Mouse (Mus musculus) testis, adult 2 months (tissue): ENCODE data around the gene Akap1.

Source experiments
- CTCF ChIP-seq: fragments of 200-500 bp; IDR thresholded peaks from 2 replicates; pipeline ENCODE4 v1.5.1; 2012; ENCODE audit warnings: low read depth, mild to moderate bottlenecking, inconsistent platforms, low read length, moderate library complexity; ENCODE audit not compliant: control insufficient read depth, insufficient read depth, insufficient replicate concordance
- POLR2A ChIP-seq: fragments of 200-500 bp; IDR thresholded peaks from 2 replicates; pipeline ENCODE4 v1.6.1; 2012; ENCODE audit warnings: low read depth, mild to moderate bottlenecking, inconsistent platforms, low read length, moderate library complexity; ENCODE audit not compliant: control insufficient read depth

- TF ChIP-seq CTCF, result no peak
- TF ChIP-seq POLR2A, result no peak
Measured at GRCm38 (mm10) chr11:88860641-88861040, 3.7 kb downstream of the Akap1 start.
